Mouse (Mus musculus) embryonic facial prominence, embryonic 13.5 days (tissue): ENCODE measurements at regions not wholly inside any gene's neighbourhood (a gene's known extent, or its start where the extent isn't known, plus 50 kb on each side); places are given as distances from the start of the nearest gene placed in this dataset.

Source experiments
- ATAC-seq: fragments of 200-750 bp; cut with Nextera tagmentation; 2 replicates; pipeline ENCODE4 v1.8.0; 2017; ENCODE audit warnings: low read depth; ENCODE audit not compliant: insufficient number of reproducible peaks, insufficient read depth, low FRiP score, low TSS enrichment
- H3K27ac ChIP-seq: fragments of 300-500 bp; sonication (generic); 2 replicates; pipeline ENCODE4 v1.5.1; 2015; ENCODE audit warnings: moderate library complexity, mild to moderate bottlenecking, inconsistent platforms
- H3K27me3 ChIP-seq: fragments of 300-500 bp; sonication (generic); 2 replicates; pipeline ENCODE4 v1.6.1; 2015; ENCODE audit warnings: mild to moderate bottlenecking, inconsistent platforms
- H3K36me3 ChIP-seq: fragments of 300-500 bp; sonication (generic); 2 replicates; pipeline ENCODE4 v1.6.1; 2015; ENCODE audit warnings: mild to moderate bottlenecking, inconsistent platforms
- H3K4me1 ChIP-seq: fragments of 300-500 bp; sonication (generic); 2 replicates; pipeline ENCODE4 v1.6.1; 2015; ENCODE audit warnings: inconsistent platforms
- H3K4me2 ChIP-seq: fragments of 300-500 bp; sonication (generic); 2 replicates; pipeline ENCODE4 v1.6.1; 2015; ENCODE audit warnings: moderate library complexity, mild to moderate bottlenecking, inconsistent platforms
- H3K4me3 ChIP-seq: fragments of 300-500 bp; sonication (generic); 2 replicates; pipeline ENCODE4 v1.5.1; 2015; ENCODE audit warnings: mild to moderate bottlenecking, inconsistent platforms
- H3K9ac ChIP-seq: fragments of 300-500 bp; sonication (generic); 2 replicates; pipeline ENCODE4 v1.6.1; 2015; ENCODE audit warnings: mild to moderate bottlenecking, inconsistent platforms
- H3K9me3 ChIP-seq: fragments of 300-500 bp; sonication (generic); 2 replicates; pipeline ENCODE4 v1.6.1; 2016; ENCODE audit warnings: inconsistent platforms
- WGBS: fragments of 180-500 bp; shearing (Covaris S2); methylation state at CpG from one replicate; pipeline ENCODE4 v1.1.7; 2015; ENCODE audit warnings: mixed read lengths; 5-methylcytosine and 5-hydroxymethylcytosine counted together

- no peak overlapping the region for H3K4me3 ChIP-seq
- WGBS, result 70% methylated on average over 5 of the region's 5 CpGs
- no peaks in the 10 kb centered on the region for H3K9me3 ChIP-seq
- H3K27ac ChIP-seq, result no peak overlapping the region
- ATAC-seq, result no peak
- no peak overlapping the region for H3K9ac ChIP-seq
- no peaks in the 10 kb centered on the region for H3K4me1 ChIP-seq
- no peaks in the 10 kb centered on the region for H3K36me3 ChIP-seq
- H3K4me2 ChIP-seq, result no peak overlapping the region
- no peaks in the 10 kb centered on the region for H3K27me3 ChIP-seq
Observed at GRCm38 (mm10) chr13:25570641-25571040, 300.3 kb upstream of the Nrsn1 start.

GRCm38 (mm10) chr13:25562746-25563145, 292.4 kb upstream of the Nrsn1 start:
- Histone ChIP-seq H3K4me1 (no peaks in the 10 kb centered on the region), H3K27ac (no peak overlapping the region), H3K4me2 (no peak overlapping the region), H3K36me3 (no peaks in the 10 kb centered on the region), H3K27me3 (no peaks in the 10 kb centered on the region), H3K4me3 (no peak overlapping the region), H3K9ac (no peak overlapping the region), H3K9me3 (no peaks in the 10 kb centered on the region)
- WGBS, result 4% methylated on average over 2 of the region's 2 CpGs
- ATAC-seq, result no peak

DNA sequence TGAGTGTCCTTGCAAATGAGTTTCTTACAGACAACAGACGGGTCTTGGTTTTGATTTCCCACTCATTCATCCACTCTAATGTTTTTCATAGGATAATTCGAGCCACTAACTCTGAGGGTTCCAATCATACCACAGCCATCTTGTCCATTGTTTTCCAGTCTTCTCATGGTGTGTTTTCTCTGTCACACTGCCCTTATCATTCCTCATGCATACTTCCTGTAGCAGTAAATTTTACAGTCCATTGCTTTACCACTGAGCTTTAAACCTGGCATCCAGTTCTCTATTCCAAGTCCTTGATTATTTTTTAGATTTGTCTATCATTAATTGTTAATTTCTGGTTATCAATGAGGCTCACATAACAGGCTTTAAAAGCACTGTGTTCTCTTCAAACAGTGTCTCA, 290.0 kb upstream of the Nrsn1 start:
- H3K36me3 ChIP-seq, result no peaks in the 10 kb centered on the region
- H3K4me3 ChIP-seq, result no peak overlapping the region
- H3K27me3 ChIP-seq, result no peaks in the 10 kb centered on the region
- no peak for ATAC-seq
- H3K4me1 ChIP-seq, result no peaks in the 10 kb centered on the region
- no peak overlapping the region for H3K4me2 ChIP-seq
- H3K9me3 ChIP-seq, result no peaks in the 10 kb centered on the region
- WGBS, result 68% methylated on average over 2 of the region's 2 CpGs
- no peak overlapping the region for H3K27ac ChIP-seq
- no peak overlapping the region for H3K9ac ChIP-seq

DNA sequence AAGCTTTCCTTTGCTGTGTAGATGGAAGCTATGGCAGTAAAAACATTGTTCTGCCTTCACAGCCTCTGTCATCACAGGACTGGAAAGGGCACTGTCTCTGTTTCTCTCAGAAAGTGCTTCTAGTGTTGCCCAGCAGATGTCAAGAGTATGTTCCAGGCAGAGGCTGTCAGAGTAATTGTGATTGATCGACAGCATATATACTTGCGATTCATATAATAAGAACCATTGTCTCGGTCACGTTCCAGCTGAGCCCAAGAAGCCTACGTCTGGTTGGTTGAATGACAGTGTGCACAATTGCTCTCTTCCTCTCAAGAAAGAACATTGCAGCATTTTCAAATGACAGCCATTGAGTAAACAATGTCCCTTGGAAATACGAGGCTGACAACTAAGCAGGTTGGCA, 284.7 kb upstream of the Nrsn1 start:
- Histone ChIP-seq H3K4me1 (no peaks in the 10 kb centered on the region), H3K27ac (no peak overlapping the region), H3K4me3 (no peak overlapping the region), H3K9me3 (no peaks in the 10 kb centered on the region), H3K36me3 (no peaks in the 10 kb centered on the region), H3K27me3 (no peaks in the 10 kb centered on the region), H3K4me2 (no peak overlapping the region), H3K9ac (no peak overlapping the region)
- ATAC-seq, result no peak
- WGBS, result 68% methylated on average over 6 of the region's 6 CpGs

- Histone ChIP-seq H3K4me1 (no peaks in the 10 kb centered on the region), H3K27ac (no peak overlapping the region), H3K27me3 (no peaks in the 10 kb centered on the region), H3K9me3 (no peaks in the 10 kb centered on the region), H3K4me3 (no peak overlapping the region), H3K9ac (no peak overlapping the region), H3K4me2 (no peak overlapping the region), H3K36me3 (no peaks in the 10 kb centered on the region)
- 88% methylated on average over 9 of the region's 9 CpGs for WGBS
- ATAC-seq, result no peak
Observed at GRCm38 (mm10) chr13:25548551-25548950, 278.2 kb upstream of the Nrsn1 start.

DNA sequence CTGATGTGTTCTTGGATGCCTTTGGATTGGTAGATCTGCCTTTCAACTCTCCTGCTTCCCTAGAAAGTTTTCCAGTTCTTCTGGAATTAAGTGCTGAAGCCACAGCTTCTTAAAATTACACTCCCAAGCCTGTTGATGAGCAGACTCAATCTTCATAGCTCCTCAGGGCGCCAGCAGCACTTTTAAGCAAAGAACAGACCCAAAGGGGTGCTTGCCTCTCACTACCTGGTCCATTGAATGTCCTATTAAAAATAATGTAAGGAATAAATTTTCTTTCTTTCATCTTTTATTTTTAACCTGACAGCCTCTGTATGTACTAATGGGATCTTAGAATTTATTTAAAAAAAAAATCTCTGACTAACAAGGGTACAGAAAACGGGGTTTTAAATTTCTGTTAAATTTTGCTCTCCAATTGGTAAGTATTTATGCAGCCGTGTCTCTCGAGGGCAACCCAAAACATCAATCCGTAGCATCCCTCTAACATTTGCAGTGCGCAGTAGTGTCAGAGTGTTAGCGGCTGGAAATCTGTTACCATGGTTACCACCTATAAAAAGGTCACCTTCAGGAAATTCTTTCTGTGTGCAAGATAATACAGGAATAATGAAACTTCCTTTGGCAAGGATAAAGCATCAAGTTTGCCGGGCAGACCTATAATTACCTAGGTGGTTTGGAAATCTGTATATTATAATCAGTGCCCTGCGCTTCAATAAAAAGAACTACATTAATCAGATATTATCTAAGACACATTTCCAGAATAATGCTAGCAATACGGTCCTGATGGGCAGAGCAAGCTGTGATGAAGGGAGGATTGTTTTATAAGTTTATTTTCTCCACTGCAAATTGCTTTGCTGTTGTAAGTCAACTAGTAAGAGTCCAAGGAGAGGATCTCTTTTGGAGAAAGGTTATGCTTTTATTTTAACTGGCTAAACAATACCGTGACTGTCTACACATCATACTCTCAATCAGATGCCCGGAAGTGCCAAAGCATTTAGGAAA, 277.1 kb upstream of the Nrsn1 start:
- no peak for ATAC-seq
- H3K27me3 ChIP-seq, result no peaks in the 10 kb centered on the region
- WGBS, result 68% methylated on average over 12 of the region's 12 CpGs
- no peaks in the 10 kb centered on the region for H3K9me3 ChIP-seq
- no peaks in the 10 kb centered on the region for H3K36me3 ChIP-seq
- no peaks in the 10 kb centered on the region for H3K4me1 ChIP-seq
- H3K4me3 ChIP-seq, result no peak overlapping the region
- no peak overlapping the region for H3K4me2 ChIP-seq
- no peak overlapping the region for H3K27ac ChIP-seq
- no peak overlapping the region for H3K9ac ChIP-seq

DNA sequence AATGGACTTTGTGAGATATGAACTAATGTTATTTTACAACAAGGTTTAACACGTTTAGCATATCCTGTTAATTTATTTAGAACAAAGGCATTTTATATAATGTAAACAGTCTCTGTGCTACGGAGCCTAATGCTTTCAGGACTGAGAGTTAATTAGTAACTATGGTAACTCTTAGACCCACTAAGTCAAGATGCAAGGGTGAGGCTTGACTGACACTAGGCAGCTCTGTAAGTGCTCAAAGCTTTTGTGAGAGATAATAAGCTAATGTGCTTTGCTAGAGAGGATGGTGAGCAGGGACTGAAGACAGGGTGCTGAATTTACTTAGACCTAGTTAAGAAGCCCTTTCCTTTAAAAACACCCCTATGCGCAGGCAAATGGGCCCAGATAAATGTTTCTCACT, 253.8 kb upstream of the Nrsn1 start:
- H3K9ac ChIP-seq, result no peak overlapping the region
- peaks cover 6% of the 10 kb centered on the region; the same call in 1 of the 2 replicates for H3K9me3 ChIP-seq
- no peak overlapping the region for H3K27ac ChIP-seq
- H3K27me3 ChIP-seq, result no peaks in the 10 kb centered on the region
- no peaks in the 10 kb centered on the region for H3K36me3 ChIP-seq
- WGBS, result 52% methylated on average over 3 of the region's 3 CpGs
- no peak overlapping the region for H3K4me2 ChIP-seq
- H3K4me1 ChIP-seq, result no peaks in the 10 kb centered on the region
- no peak overlapping the region for H3K4me3 ChIP-seq
- ATAC-seq, result no peak

- H3K27ac ChIP-seq, result no peak overlapping the region
- H3K4me1 ChIP-seq, result no peaks in the 10 kb centered on the region
- no peak overlapping the region for H3K9ac ChIP-seq
- ATAC-seq, result no peak
- no peaks in the 10 kb centered on the region for H3K36me3 ChIP-seq
- H3K4me2 ChIP-seq, result no peak overlapping the region
- H3K4me3 ChIP-seq, result no peak overlapping the region
- no peaks in the 10 kb centered on the region for H3K9me3 ChIP-seq
- no peaks in the 10 kb centered on the region for H3K27me3 ChIP-seq
Observed at GRCm38 (mm10) chr13:25507355-25507754, 237.1 kb upstream of the Nrsn1 start.

- Histone ChIP-seq H3K4me1 (no peaks in the 10 kb centered on the region), H3K27me3 (no peaks in the 10 kb centered on the region), H3K4me2 (no peak overlapping the region), H3K4me3 (no peak overlapping the region), H3K27ac (no peak overlapping the region), H3K36me3 (no peaks in the 10 kb centered on the region), H3K9ac (no peak overlapping the region), H3K9me3 (no peaks in the 10 kb centered on the region)
- ATAC-seq, result no peak
- WGBS, result 53% methylated on average over 7 of the region's 7 CpGs
Observed at GRCm38 (mm10) chr13:25494492-25495034, 224.3 kb upstream of the Nrsn1 start.

DNA sequence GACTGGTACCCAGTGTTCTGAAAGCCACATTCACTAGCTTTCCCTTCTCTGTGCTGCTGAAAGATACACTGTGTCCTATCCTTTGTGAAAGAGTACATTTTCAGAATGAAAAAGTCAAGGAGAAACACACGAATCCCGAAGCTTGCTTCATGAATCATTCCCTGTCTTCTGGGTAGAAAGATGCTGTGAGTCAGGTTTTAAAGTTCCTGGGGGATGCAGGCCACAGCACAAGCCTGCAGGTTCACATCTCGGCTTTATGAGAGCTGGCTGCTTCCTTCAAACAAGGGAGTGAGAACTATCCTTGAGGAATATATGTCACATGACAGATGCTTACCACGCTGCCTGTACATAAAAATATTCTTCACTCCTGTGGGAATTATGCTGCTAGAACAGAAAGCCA, 219.7 kb upstream of the Nrsn1 start:
- 65% methylated on average over 4 of the region's 4 CpGs for WGBS
- no peak overlapping the region for H3K9ac ChIP-seq
- no peaks in the 10 kb centered on the region for H3K9me3 ChIP-seq
- H3K4me3 ChIP-seq, result no peak overlapping the region
- no peaks in the 10 kb centered on the region for H3K27me3 ChIP-seq
- H3K4me1 ChIP-seq, result no peaks in the 10 kb centered on the region
- ATAC-seq, result no peak
- no peak overlapping the region for H3K4me2 ChIP-seq
- H3K27ac ChIP-seq, result no peak overlapping the region
- H3K36me3 ChIP-seq, result no peaks in the 10 kb centered on the region

DNA sequence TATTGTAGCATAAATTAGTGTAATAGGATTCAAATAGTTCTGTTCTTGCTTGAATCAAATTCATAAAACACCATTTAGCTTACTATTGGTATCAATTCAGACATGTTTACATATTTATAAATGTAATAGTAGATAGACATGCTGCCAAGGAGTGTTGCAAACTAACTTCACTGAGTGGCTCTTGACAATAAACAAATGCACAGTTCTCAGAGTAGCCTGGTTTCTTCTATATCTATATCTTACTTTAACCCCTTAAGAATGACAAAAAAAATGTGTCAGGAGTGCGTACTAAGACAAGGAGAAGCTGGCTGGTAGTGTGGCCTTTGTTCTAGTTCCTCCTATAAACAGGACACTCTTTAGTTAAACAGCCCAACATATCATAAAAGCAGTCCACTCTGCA, 213.0 kb upstream of the Nrsn1 start:
- no peaks in the 10 kb centered on the region for H3K36me3 ChIP-seq
- no peak overlapping the region for H3K9ac ChIP-seq
- H3K27me3 ChIP-seq, result no peaks in the 10 kb centered on the region
- no peaks in the 10 kb centered on the region for H3K4me1 ChIP-seq
- no peaks in the 10 kb centered on the region for H3K9me3 ChIP-seq
- ATAC-seq, result no peak
- H3K4me3 ChIP-seq, result no peak overlapping the region
- H3K4me2 ChIP-seq, result no peak overlapping the region
- H3K27ac ChIP-seq, result no peak overlapping the region
- 80% methylated on average over 1 of the region's 1 CpGs for WGBS

- no peaks in the 10 kb centered on the region for H3K4me1 ChIP-seq
- H3K36me3 ChIP-seq, result no peaks in the 10 kb centered on the region
- H3K9me3 ChIP-seq, result no peaks in the 10 kb centered on the region
- H3K27me3 ChIP-seq, result no peaks in the 10 kb centered on the region
- 71% methylated on average over 9 of the region's 9 CpGs for WGBS
- no peak for ATAC-seq
- no peak overlapping the region for H3K27ac ChIP-seq
- no peak overlapping the region for H3K4me2 ChIP-seq
- no peak overlapping the region for H3K9ac ChIP-seq
- H3K4me3 ChIP-seq, result no peak overlapping the region
Observed at GRCm38 (mm10) chr13:25451917-25452316, 181.6 kb upstream of the Nrsn1 start.
